Mouse (Mus musculus) megakaryocyte, embryonic 14.5 days (primary cell): ENCODE measurements around the gene Gm5134. TPM values are rescaled to one million over a fixed set of nuclear protein-coding genes. Genes with fewer than 3 reads are reported as not detected.

Experiments used
- H3K27me3 ChIP-seq: replicated peaks from 2 replicates; pipeline ENCODE3; 2012; ENCODE audit warnings: inconsistent platforms
- H3K36me3 ChIP-seq: replicated peaks from 2 replicates; pipeline ENCODE3; 2012; ENCODE audit warnings: low read length, inconsistent platforms, mixed read lengths
- H3K4me1 ChIP-seq: 2 replicates; pipeline ENCODE4 v1.6.1; 2012; ENCODE audit warnings: inconsistent platforms
- H3K4me3 ChIP-seq: replicated peaks from 2 replicates; pipeline ENCODE3; 2012; ENCODE audit warnings: moderate library complexity, mild to moderate bottlenecking, inconsistent platforms
- H3K9me3 ChIP-seq: 2 replicates; pipeline ENCODE4 v1.6.1; 2012; ENCODE audit warnings: inconsistent platforms
- FLI1 ChIP-seq: IDR thresholded peaks from 2 replicates; pipeline ENCODE4 v1.6.1; 2012; ENCODE audit warnings: low read length, inconsistent platforms, mixed read lengths
- GATA1 ChIP-seq: IDR thresholded peaks from 3 replicates; pipeline ENCODE4 v1.6.1; 2012; ENCODE audit warnings: mixed read lengths, low read length, inconsistent platforms, borderline replicate concordance
- polyA plus RNA-seq: library from polyadenylated mRNA; stranded (reverse); fragments of >175 nt; gene quantifications from 2 replicates; pipeline ENCODE4 v1.2.3, GENCODE M21; 2012; ENCODE audit warnings: low replicate concordance; ENCODE audit not compliant: insufficient read depth

The Gm5134 gene
- polyA plus RNA-seq, 1 experiment: not detected

DNA sequence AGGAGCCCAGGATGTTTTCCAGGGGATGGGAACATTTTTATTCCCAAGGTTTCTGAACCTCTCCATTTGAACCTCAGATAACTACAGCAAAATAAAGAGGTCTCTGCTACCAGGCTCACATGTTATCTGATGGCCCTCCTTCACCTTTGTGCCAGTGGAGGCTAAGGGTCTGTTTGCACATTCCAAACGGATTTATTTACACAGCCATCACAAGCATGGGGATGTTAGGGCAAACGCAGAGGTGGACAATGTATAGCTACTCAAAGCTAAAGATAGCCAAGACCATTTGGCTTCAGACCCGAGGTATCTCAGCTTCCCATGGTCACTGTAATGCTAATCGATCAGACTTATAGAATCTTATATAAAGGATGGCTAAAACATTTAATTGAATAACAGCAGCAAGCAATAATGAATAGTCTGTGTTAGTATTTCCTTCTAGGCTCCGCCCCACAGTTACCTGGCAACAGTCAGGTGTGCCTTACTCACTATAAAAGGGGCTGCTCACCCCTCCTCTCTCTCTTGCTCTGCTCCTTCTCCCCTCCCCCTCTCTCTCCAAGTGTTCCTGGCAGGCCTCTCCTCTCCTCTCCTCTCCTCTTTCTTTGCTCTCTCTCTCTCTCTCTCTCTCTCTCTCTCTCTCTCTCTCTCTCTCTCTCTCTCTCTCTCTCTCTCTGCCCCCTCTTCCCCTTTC, 93.0 kb downstream of the Gm5134 start:
- H3K36me3 ChIP-seq: peaks cover 14% of the 10 kb centered on the region
- no peaks in the 10 kb centered on the region for H3K4me1 ChIP-seq
- H3K9me3 ChIP-seq: peaks cover 13% of the 10 kb centered on the region
- H3K27me3 ChIP-seq: no peaks in the 10 kb centered on the region
- TF ChIP-seq FLI1 (no peak), GATA1 (no peak)
- no peak overlapping the region for H3K4me3 ChIP-seq

DNA sequence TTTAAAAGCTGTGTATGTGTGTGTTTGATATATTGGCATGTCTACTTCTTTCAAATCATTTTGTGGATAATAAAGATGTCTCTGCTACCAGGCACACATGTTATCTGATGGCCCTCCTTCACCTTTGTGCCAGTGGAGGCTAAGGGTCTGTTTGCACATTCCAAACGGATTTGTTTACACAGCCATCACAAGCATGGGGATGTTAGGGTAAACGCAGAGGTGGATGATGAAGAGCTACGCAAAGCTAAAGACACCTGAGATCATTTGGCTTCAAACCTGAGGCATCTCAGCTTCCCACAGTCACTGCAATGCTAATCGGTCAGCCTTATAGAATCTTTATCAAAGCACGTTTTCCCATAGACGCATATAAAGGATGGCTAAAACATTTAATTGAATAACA, 94.7 kb downstream of the Gm5134 start:
- Histone ChIP-seq H3K27me3 (no peaks in the 10 kb centered on the region), H3K36me3 (peaks cover 5% of the 10 kb centered on the region), H3K4me3 (no peak overlapping the region), H3K4me1 (no peaks in the 10 kb centered on the region), H3K9me3 (peaks cover 20% of the 10 kb centered on the region)
- no peak for TF ChIP-seq GATA1
- no peak for TF ChIP-seq FLI1

DNA sequence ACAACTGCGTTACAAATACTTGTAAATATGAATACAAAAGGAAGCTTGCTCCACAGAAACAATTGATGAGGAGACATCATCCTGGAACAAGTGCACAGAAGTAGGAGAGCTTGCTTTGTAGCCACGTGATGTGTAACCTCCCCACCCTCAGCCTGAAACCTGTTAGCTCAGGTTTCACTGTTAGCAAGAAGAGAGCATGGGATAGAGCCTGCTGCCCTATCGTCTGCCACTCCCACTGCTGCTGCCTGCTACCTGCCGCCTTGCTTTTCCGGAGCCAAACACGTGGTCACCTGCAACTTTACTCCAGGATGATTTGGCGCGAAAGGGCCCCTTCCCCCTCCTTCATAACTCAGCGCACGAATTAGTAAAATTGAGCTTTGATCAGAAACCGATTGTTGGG, 97.5 kb downstream of the Gm5134 start:
- TF ChIP-seq GATA1 (no peak), FLI1 (no peak)
- Histone ChIP-seq H3K9me3 (peaks cover 21% of the 10 kb centered on the region), H3K4me3 (no peak overlapping the region), H3K36me3 (no peaks in the 10 kb centered on the region), H3K27me3 (no peaks in the 10 kb centered on the region), H3K4me1 (no peaks in the 10 kb centered on the region)

Other genes with a start within 250 kb of the Gm5134 start
- 31.2 and 49.1 TPM in 2 replicates for gene Cabin1, start 190.2 kb upstream of the Gm5134 start, polyA plus RNA-seq
- 51.1 and 91.0 TPM in 2 replicates for gene Ddt, start 181.1 kb upstream of the Gm5134 start, polyA plus RNA-seq
- gene Gm20441, start 173.6 kb upstream of the Gm5134 start, polyA plus RNA-seq: not detected in 2 replicates
- gene Gstt3, start 173.1 kb upstream of the Gm5134 start, polyA plus RNA-seq: 1.6 TPM in 1 of 2 replicates, not detected in the other
- 44.0 and 52.9 TPM in 2 replicates for gene Gstt1, start 155.9 kb upstream of the Gm5134 start, polyA plus RNA-seq
- gene Gstt4, start 132.0 kb upstream of the Gm5134 start, polyA plus RNA-seq: 0.10 TPM in 1 of 2 replicates, not detected in the other
- 2.3 TPM in 1 of 2 replicates, not detected in the other for gene Gstt2, start 117.1 kb upstream of the Gm5134 start, polyA plus RNA-seq
- gene Mif, start 94.3 kb upstream of the Gm5134 start, polyA plus RNA-seq: 3,756 and 4,116 TPM in 2 replicates
- 1.2 and 44.8 TPM in 2 replicates for gene Derl3, start 61.1 kb upstream of the Gm5134 start, polyA plus RNA-seq
- gene Smarcb1, start 32.9 kb upstream of the Gm5134 start, polyA plus RNA-seq: 241 and 345 TPM in 2 replicates
- gene Chchd10, start 21.4 kb upstream of the Gm5134 start, polyA plus RNA-seq: 113 and 164 TPM in 2 replicates
- gene Mmp11, start 18.0 kb upstream of the Gm5134 start, polyA plus RNA-seq: 0.19 TPM in 1 of 2 replicates, not detected in the other
- not detected in 2 replicates for gene Gm867, start 13.8 kb upstream of the Gm5134 start, polyA plus RNA-seq
- not detected in 2 replicates for gene Vpreb3, start 11.5 kb upstream of the Gm5134 start, polyA plus RNA-seq
- gene Zfp280b, start 78.1 kb downstream of the Gm5134 start, polyA plus RNA-seq: 0.64 and 3.0 TPM in 2 replicates
- gene Slc5a4b, start 156.4 kb downstream of the Gm5134 start, polyA plus RNA-seq: not detected in 2 replicates
- not detected in 2 replicates for gene Slc5a4a, start 192.9 kb downstream of the Gm5134 start, polyA plus RNA-seq